Comparison of ENCODE assay signal across 19 mouse cellular contexts in genomic region chr5:118647384-118647783, GRCm38 (mm10).
A peak's percentile ranks its signal among the peaks of the same experiment; 100 is the strongest.
DNase-seq lines count a peak whose midpoint lies in the region; ATAC-seq and TF ChIP-seq lines count a peak whose summit lies in the region.
"Had no signal": no experiment of that assay in that cellular context is flagged by ENCODE, and none has a peak within 500 bp of the region (broad histone marks: within the 10 kb centered on the region; RNA-seq: fewer than 3 reads in every experiment).

No protein-coding gene starts in this region.

- H3K27ac ChIP-seq in spleen, adult 2 months (ENCODE audit: insufficient read depth, low read length): peak overlapping the region; percentile 15
- peak overlapping the region; percentile 79 for H3K27ac ChIP-seq in bone marrow macrophage, adult 2 months (ENCODE audit: insufficient read depth, low read depth, low read length)
- H3K27ac ChIP-seq in stomach, postnatal 0 days (replicated peaks): 0 out of 2 replicates have a peak overlapping the region, but pooled peaks have one; percentile 31
- H3K27ac ChIP-seq: hindbrain, embryonic 15.5 days; layer of hippocampus, adult 2 months; left cerebral cortex, adult 2 months; limb, embryonic 13.5 days; lung, embryonic 15.5 days had no signal

- H3K9ac ChIP-seq in stomach, postnatal 0 days (ENCODE audit: low read length): no peak overlapping the region
- H3K9ac ChIP-seq: hindbrain, embryonic 15.5 days; limb, embryonic 13.5 days; lung, embryonic 15.5 days had no signal

- peak; percentile 34 for ATAC-seq in megakaryocyte progenitor cell, adult 5-6 weeks (replicated peaks; ENCODE audit: poor library complexity)
- no peak for ATAC-seq in stomach, postnatal 0 days (ENCODE audit: low FRiP score, low TSS enrichment)
- ATAC-seq in inflammation-experienced regulatory T-cells, adult 6 months: no peak
- ATAC-seq: forebrain, embryonic 16.5 days had no signal

- TF ChIP-seq POLR2A in spleen, adult 2 months (IDR thresholded peaks at IDR 0.05; ENCODE audit: low read depth, low read length): no peak
- TF ChIP-seq POLR2A in bone marrow macrophage, adult 2 months (IDR thresholded peaks at IDR 0.05; ENCODE audit: borderline replicate concordance, low read depth, low read length): no peak

- no peak overlapping the region for H3K4me3 ChIP-seq in spleen, adult 2 months (ENCODE audit: extremely low read depth, insufficient read depth, insufficient read length)
- H3K4me3 ChIP-seq in bone marrow macrophage, adult 2 months (ENCODE audit: insufficient read depth, low read length): no peak overlapping the region
- H3K4me3 ChIP-seq in stomach, postnatal 0 days (ENCODE audit: low read depth, low read length): no peak overlapping the region
- H3K4me3 ChIP-seq: hindbrain, embryonic 15.5 days; layer of hippocampus, adult 2 months; left cerebral cortex, adult 2 months; limb, embryonic 13.5 days; lung, embryonic 15.5 days had no signal

- H3K27me3 ChIP-seq in spleen, adult 2 months (ENCODE audit: control insufficient read depth, insufficient read depth, low read length): no peaks in the 10 kb centered on the region
- no peaks in the 10 kb centered on the region for H3K27me3 ChIP-seq in stomach, postnatal 0 days (ENCODE audit: control insufficient read depth, insufficient read depth, low read length)
- H3K27me3 ChIP-seq: hindbrain, embryonic 15.5 days; limb, embryonic 13.5 days; lung, embryonic 15.5 days; megakaryocyte, embryonic 14.5 days had no signal

- no peaks in the 10 kb centered on the region for H3K9me3 ChIP-seq in stomach, postnatal 0 days (ENCODE audit: control insufficient read depth, low read length)
- H3K9me3 ChIP-seq: hindbrain, embryonic 15.5 days; limb, embryonic 13.5 days; lung, embryonic 15.5 days; megakaryocyte, embryonic 14.5 days had no signal

- no peak overlapping the region for H3K4me2 ChIP-seq in stomach, postnatal 0 days (replicated peaks; ENCODE audit: low read depth)
- H3K4me2 ChIP-seq: hindbrain, embryonic 15.5 days; limb, embryonic 13.5 days; lung, embryonic 15.5 days had no signal

- H3K4me1 ChIP-seq in spleen, adult 2 months (ENCODE audit: control insufficient read depth, insufficient read depth, insufficient read length): peaks cover 40% of the 10 kb centered on the region
- H3K4me1 ChIP-seq in bone marrow macrophage, adult 2 months (ENCODE audit: control insufficient read depth, insufficient read depth, low read length): peaks cover 68% of the 10 kb centered on the region
- peaks cover 11% of the 10 kb centered on the region for H3K4me1 ChIP-seq in stomach, postnatal 0 days (replicated peaks; ENCODE audit: control insufficient read depth, insufficient read depth)

- WGBS in spleen, adult 2 months: 16% methylated on average over 6 of the region's 6 CpGs
- 46% methylated on average over 6 of the region's 6 CpGs for WGBS in stomach, postnatal 0 days

- no peaks in the 10 kb centered on the region for H3K36me3 ChIP-seq in spleen, adult 2 months (ENCODE audit: control insufficient read depth, insufficient read depth, low read length)
- no peaks in the 10 kb centered on the region for H3K36me3 ChIP-seq in stomach, postnatal 0 days (ENCODE audit: control insufficient read depth, insufficient read depth, low read length)
- H3K36me3 ChIP-seq: hindbrain, embryonic 15.5 days; limb, embryonic 13.5 days; lung, embryonic 15.5 days had no signal

- DNase-seq in spleen, adult 2 months (ENCODE audit: low read depth in 1 of 2, low spot score in 2 of 2): peak in 1 of 2 experiments; percentile 52
- no peak for DNase-seq in spleen, adult 12 weeks (ENCODE audit: low spot score)
- no peak for DNase-seq in stomach, postnatal 0 days (ENCODE audit: low spot score)
- no peak for DNase-seq in thymus, adult 18-20 months
- no peak for DNase-seq in adrenal gland, adult 18-20 months (ENCODE audit: low spot score in 2 of 2)
- DNase-seq: adrenal gland, adult 2 months; cerebellum, adult 8-10 months; embryo, embryonic 11 days; thymus, postnatal 14 days had no signal

- no peak for TF ChIP-seq EP300 in stomach, postnatal 0 days (optimal IDR thresholded peaks at IDR 0.05)

- TF ChIP-seq CTCF in spleen, adult 2 months (IDR thresholded peaks at IDR 0.05; ENCODE audit: extremely low read depth, insufficient read depth, insufficient read length, insufficient replicate concordance): no peak
- TF ChIP-seq CTCF in bone marrow macrophage, adult 2 months (IDR thresholded peaks at IDR 0.05; ENCODE audit: low read depth, low read length): no peak
- no peak for TF ChIP-seq CTCF in stomach, postnatal 0 days (IDR thresholded peaks at IDR 0.05; ENCODE audit: low read depth)

Comparison
In these comparisons a context has a peak if more than half of its experiments do, and no peak if none do; other contexts are left out.
1. H3K27ac ChIP-seq: peak in every context shown above with its lines; median percentile 79 in bone marrow macrophage, adult 2 months; 31 in stomach, postnatal 0 days; 15 in spleen, adult 2 months.